Mouse (Mus musculus): Measurements from ENCODE around the gene Npas3.

DNA sequence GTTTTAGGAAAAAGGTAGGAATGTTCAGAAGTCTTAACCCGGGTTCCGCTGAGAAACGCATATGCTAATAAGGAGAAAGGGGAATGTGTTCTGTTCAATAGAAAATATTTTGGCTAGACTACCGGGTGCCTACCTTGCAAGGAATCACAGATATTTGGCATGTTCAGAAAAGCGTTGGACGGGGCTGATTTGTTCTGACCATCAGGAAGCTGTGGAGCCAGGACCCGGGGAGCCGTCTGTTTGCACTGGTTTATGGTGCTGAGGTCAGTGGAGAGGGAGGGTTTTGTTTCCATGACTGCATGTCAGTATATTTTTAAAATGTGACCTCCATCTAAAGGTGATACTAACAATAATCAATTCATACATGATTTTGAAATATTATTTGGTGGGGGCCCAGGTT, 43.5 kb downstream of the Npas3 start:
- no peak for TF ChIP-seq POLR2A (IDR thresholded peaks at IDR 0.05; ENCODE audit: control insufficient read depth, extremely low read depth, insufficient read depth, low read length, poor library complexity)
- TF ChIP-seq CTCF (IDR thresholded peaks at IDR 0.05; ENCODE audit: borderline replicate concordance, control insufficient read depth, extremely low read depth, insufficient read depth, low read length, poor library complexity): no peak
